Mouse (Mus musculus) heart, adult 2 months (tissue): ENCODE measurements at regions not wholly inside any gene's neighbourhood (a gene's known extent, or its start where the extent isn't known, plus 50 kb on each side); places are given as distances from the start of the nearest gene placed in this dataset.

Experiments used
- EP300 ChIP-seq: fragments of 200-500 bp; IDR thresholded peaks from 2 replicates; pipeline ENCODE4 v1.6.1; 2011; ENCODE audit warnings: low read depth, low read length, control low read depth; ENCODE audit not compliant: insufficient read depth
- POLR2A ChIP-seq: fragments of 200-500 bp; IDR thresholded peaks from 2 replicates; pipeline ENCODE4 v1.6.1; 2011; ENCODE audit warnings: mild to moderate bottlenecking, low read depth, low read length, control low read depth; ENCODE audit not compliant: insufficient read depth

DNA sequence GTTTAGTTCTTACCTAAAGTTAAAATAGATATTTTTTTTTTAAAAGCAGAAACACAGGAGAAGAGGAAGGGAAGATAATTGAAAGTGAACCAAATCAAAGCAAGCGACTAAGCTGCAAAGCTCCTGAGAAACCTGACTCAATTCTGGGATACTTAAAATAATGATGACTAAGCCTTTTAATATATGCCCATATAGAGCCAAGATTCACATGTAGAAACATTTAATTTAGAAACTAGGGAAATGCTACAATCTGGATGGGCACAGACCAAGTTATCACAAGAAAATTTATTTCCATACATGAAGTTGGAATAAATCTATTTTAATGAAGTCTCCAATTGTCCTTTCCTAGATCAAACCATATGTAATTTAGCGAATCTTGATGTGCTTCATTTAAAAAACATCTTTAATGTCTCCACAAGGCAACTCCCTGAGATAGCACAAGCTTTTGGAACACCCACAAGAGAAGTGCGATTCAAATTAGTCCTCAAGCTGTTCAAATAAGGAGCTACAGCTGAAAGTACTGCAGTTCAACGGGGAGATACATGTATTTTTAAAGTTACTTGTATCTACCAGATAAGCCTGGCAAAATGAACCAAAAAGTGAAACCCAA, 386.7 kb downstream of the Car8 start:
- no peak for TF ChIP-seq POLR2A
- no peak for TF ChIP-seq EP300
